Mouse (Mus musculus) frontal cortex, adult (tissue): ENCODE data around the gene Galns.

ENCODE experiments used
- ATAC-seq: cut with Nextera tagmentation; 2 replicates; pipeline ENCODE4 v1.9.2; 2017; ENCODE audit warnings: mild to moderate bottlenecking, moderate library complexity, mixed read lengths; ENCODE audit not compliant: low TSS enrichment

Gene Galns

GRCm38 (mm10) chr8:122544138-122544537 lies 67.1 kb downstream of the Galns start:
- no peak for ATAC-seq

DNA sequence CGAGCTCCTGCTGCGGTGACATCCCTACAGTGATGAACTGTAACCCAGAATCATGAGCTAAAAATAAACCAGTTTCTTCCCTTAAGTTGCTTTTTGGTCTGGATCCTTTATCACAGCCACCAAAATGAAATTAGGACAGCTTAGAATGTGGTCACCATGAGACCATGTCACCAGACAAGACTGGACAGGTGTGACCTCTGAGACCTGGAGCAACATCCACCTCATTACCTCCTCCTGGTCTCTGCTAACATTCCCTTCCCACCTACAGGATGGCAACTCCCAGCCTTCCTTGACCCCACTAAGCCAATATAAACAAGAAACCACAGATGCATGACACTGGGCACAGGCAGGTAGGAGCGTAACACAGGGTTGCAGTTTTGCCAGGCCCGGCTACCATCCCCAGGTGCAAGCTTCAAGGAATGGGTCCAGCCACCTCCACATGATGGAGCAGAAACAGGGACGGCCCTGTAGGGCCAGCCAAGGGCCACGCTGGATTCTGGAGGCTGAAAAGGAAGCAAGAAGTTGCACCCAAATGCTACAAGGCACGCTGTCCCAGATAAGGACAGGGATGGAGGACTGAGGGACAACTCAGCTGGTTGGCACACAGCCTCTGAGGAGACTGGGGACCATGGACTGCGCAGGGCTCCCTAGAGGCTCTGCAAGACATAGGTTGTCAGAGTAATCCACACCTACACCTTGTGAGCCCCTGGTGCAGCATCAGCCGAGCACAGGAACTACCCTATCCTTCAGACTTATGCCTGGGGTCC lies 72.8 kb downstream of the Galns start:
- no peak for ATAC-seq

GRCm38 (mm10) chr8:122537812-122538211 lies 73.5 kb downstream of the Galns start:
- no peak for ATAC-seq

- no peak; the same call in 1 of the 2 replicates for ATAC-seq
These were observed 74.2 kb downstream of the Galns start for GRCm38 (mm10) chr8:122537033-122537432.

DNA sequence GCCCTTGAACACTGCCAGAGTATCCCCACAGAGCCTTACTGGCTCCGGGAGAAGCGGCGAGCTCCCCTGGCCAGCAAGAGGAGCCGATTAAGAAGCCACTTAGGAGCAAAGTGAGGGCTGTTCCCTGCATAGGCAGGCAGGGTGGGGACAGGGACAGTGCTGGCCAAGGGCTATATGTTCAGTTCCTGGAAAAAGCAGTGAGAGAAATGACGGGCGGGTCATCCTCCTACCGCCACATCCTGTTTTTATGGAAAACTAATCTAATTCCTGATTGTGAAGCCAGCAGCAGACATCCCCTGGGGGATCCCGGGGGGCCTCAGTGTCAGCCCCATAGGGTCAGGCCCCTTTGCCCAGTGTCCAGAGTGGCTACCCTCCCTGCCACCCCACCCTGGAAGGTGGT lies 80.0 kb downstream of the Galns start:
- no peak for ATAC-seq

GRCm38 (mm10) chr8:122529159-122529558 lies 82.1 kb downstream of the Galns start:
- no peak for ATAC-seq
